Mouse (Mus musculus): ENCODE data around the gene Cbs. TPM values are rescaled to one million over a fixed set of nuclear protein-coding genes. Genes with fewer than 3 reads are reported as not detected.

The Cbs gene
- polyA plus RNA-seq, 1 experiment = 1.2 TPM

GRCm38 (mm10) chr17:31642913-31643312 is 5.9 kb upstream of the Cbs start:
- H3K36me3 ChIP-seq (ENCODE audit: control insufficient read depth, insufficient read depth, low read length) = peaks cover 14% of the 10 kb centered on the region
- 79% methylated on average over 4 of the region's 4 CpGs for WGBS
- TF ChIP-seq POLR2A (IDR thresholded peaks at IDR 0.05; ENCODE audit: low read depth, low read length) (no peak), CTCF (IDR thresholded peaks at IDR 0.05; ENCODE audit: extremely low read depth, insufficient read length, insufficient replicate concordance, low read depth, low read length) (no peak)

GRCm38 (mm10) chr17:31642331-31642730 is 5.3 kb upstream of the Cbs start:
- 53% methylated on average over 8 of the region's 8 CpGs for WGBS
- Histone ChIP-seq H3K4me1 (ENCODE audit: control insufficient read depth, insufficient read depth, insufficient read length, low read length) (peaks cover 2% of the 10 kb centered on the region), H3K27ac (ENCODE audit: insufficient read depth, low read depth, low read length) (no peak overlapping the region), H3K4me3 (ENCODE audit: low read depth, low read length) (no peak overlapping the region), H3K36me3 (ENCODE audit: control insufficient read depth, insufficient read depth, low read length) (peaks cover 9% of the 10 kb centered on the region), H3K27me3 (ENCODE audit: control insufficient read depth, insufficient read depth, low read length) (no peaks in the 10 kb centered on the region)
- no peak for TF ChIP-seq CTCF (IDR thresholded peaks at IDR 0.05; ENCODE audit: extremely low read depth, insufficient read length, insufficient replicate concordance, low read depth, low read length)
- no peak for TF ChIP-seq POLR2A (IDR thresholded peaks at IDR 0.05; ENCODE audit: low read depth, low read length)

More at GRCm38 (mm10) chr17:31642913-31643312, 5.9 kb upstream of the Cbs start:
- Histone ChIP-seq H3K4me1 (ENCODE audit: control insufficient read depth, insufficient read depth, insufficient read length, low read length) (no peaks in the 10 kb centered on the region), H3K27me3 (ENCODE audit: control insufficient read depth, insufficient read depth, low read length) (no peaks in the 10 kb centered on the region), H3K4me3 (ENCODE audit: low read depth, low read length) (no peak overlapping the region), H3K27ac (ENCODE audit: insufficient read depth, low read depth, low read length) (no peak overlapping the region)

- TF ChIP-seq CTCF (IDR thresholded peaks at IDR 0.05; ENCODE audit: extremely low read depth, insufficient read length, insufficient replicate concordance, low read depth, low read length) = no peak
- no peak for TF ChIP-seq POLR2A (IDR thresholded peaks at IDR 0.05; ENCODE audit: low read depth, low read length)
- Histone ChIP-seq H3K4me3 (ENCODE audit: low read depth, low read length) (no peak overlapping the region), H3K36me3 (ENCODE audit: control insufficient read depth, insufficient read depth, low read length) (no peaks in the 10 kb centered on the region), H3K27ac (ENCODE audit: insufficient read depth, low read depth, low read length) (no peak overlapping the region), H3K4me1 (ENCODE audit: control insufficient read depth, insufficient read depth, insufficient read length, low read length) (peaks cover 7% of the 10 kb centered on the region), H3K27me3 (ENCODE audit: control insufficient read depth, insufficient read depth, low read length) (peaks cover 11% of the 10 kb centered on the region)
- WGBS = 70% methylated on average over 4 of the region's 4 CpGs
These were observed 2.6 kb upstream of the Cbs start for GRCm38 (mm10) chr17:31639651-31640050.

GRCm38 (mm10) chr17:31637866-31638570 is 980 bp upstream of the Cbs start:
- TF ChIP-seq CTCF (IDR thresholded peaks at IDR 0.05; ENCODE audit: extremely low read depth, insufficient read length, insufficient replicate concordance, low read depth, low read length) (no peak), POLR2A (IDR thresholded peaks at IDR 0.05; ENCODE audit: low read depth, low read length) (no peak; the same call in 1 of the 2 replicates)
- H3K27ac ChIP-seq (ENCODE audit: insufficient read depth, low read depth, low read length) = no peak overlapping the region
- H3K4me3 ChIP-seq (ENCODE audit: low read depth, low read length) = no peak overlapping the region
- WGBS = 58% methylated on average over 9 of the region's 9 CpGs
- H3K36me3 ChIP-seq (ENCODE audit: control insufficient read depth, insufficient read depth, low read length) = no peaks in the 10 kb centered on the region
- H3K27me3 ChIP-seq (ENCODE audit: control insufficient read depth, insufficient read depth, low read length) = peaks cover 11% of the 10 kb centered on the region
- H3K4me1 ChIP-seq (ENCODE audit: control insufficient read depth, insufficient read depth, insufficient read length, low read length) = peaks cover 7% of the 10 kb centered on the region

- 9% methylated on average over 45 of the region's 45 CpGs for whole genome bisulfite sequencing
- Histone ChIP-seq H3K27me3 (ENCODE audit: control insufficient read depth, insufficient read depth, low read length) (peaks cover 11% of the 10 kb centered on the region), H3K4me1 (ENCODE audit: control insufficient read depth, insufficient read depth, insufficient read length, low read length) (peaks cover 7% of the 10 kb centered on the region), H3K36me3 (ENCODE audit: control insufficient read depth, insufficient read depth, low read length) (no peaks in the 10 kb centered on the region), H3K27ac (ENCODE audit: insufficient read depth, low read depth, low read length) (no peak overlapping the region), H3K4me3 (ENCODE audit: low read depth, low read length) (peak overlapping the region; percentile 59)
- TF ChIP-seq CTCF (IDR thresholded peaks at IDR 0.05; ENCODE audit: extremely low read depth, insufficient read length, insufficient replicate concordance, low read depth, low read length) (no peak), POLR2A (IDR thresholded peaks at IDR 0.05; ENCODE audit: low read depth, low read length) (no peak)
These were observed 629 bp downstream of the Cbs start for GRCm38 (mm10) chr17:31636277-31636941.

GRCm38 (mm10) chr17:31635781-31636180 is 1.3 kb downstream of the Cbs start:
- TF ChIP-seq POLR2A (IDR thresholded peaks at IDR 0.05; ENCODE audit: low read depth, low read length) (no peak), CTCF (IDR thresholded peaks at IDR 0.05; ENCODE audit: extremely low read depth, insufficient read length, insufficient replicate concordance, low read depth, low read length) (no peak)
- Histone ChIP-seq H3K36me3 (ENCODE audit: control insufficient read depth, insufficient read depth, low read length) (no peaks in the 10 kb centered on the region), H3K27ac (ENCODE audit: insufficient read depth, low read depth, low read length) (no peak overlapping the region), H3K27me3 (ENCODE audit: control insufficient read depth, insufficient read depth, low read length) (peaks cover 11% of the 10 kb centered on the region), H3K4me1 (ENCODE audit: control insufficient read depth, insufficient read depth, insufficient read length, low read length) (peaks cover 7% of the 10 kb centered on the region), H3K4me3 (ENCODE audit: low read depth, low read length) (no peak overlapping the region)
- WGBS = 75% methylated on average over 11 of the region's 11 CpGs

- Histone ChIP-seq H3K4me3 (ENCODE audit: low read depth, low read length) (no peak overlapping the region), H3K27me3 (ENCODE audit: control insufficient read depth, insufficient read depth, low read length) (peaks cover 11% of the 10 kb centered on the region), H3K36me3 (ENCODE audit: control insufficient read depth, insufficient read depth, low read length) (no peaks in the 10 kb centered on the region), H3K4me1 (ENCODE audit: control insufficient read depth, insufficient read depth, insufficient read length, low read length) (peaks cover 7% of the 10 kb centered on the region), H3K27ac (ENCODE audit: insufficient read depth, low read depth, low read length) (no peak overlapping the region)
- TF ChIP-seq CTCF (IDR thresholded peaks at IDR 0.05; ENCODE audit: extremely low read depth, insufficient read length, insufficient replicate concordance, low read depth, low read length) (no peak), POLR2A (IDR thresholded peaks at IDR 0.05; ENCODE audit: low read depth, low read length) (no peak)
- WGBS = 78% methylated on average over 5 of the region's 5 CpGs
These were observed 2.1 kb downstream of the Cbs start for GRCm38 (mm10) chr17:31634896-31635295.

Measured in small intestine, adult 2 months (tissue).